Mouse (Mus musculus) left cerebral cortex, postnatal 4 days (tissue): Measurements from ENCODE around the gene Vps8. TPM values are rescaled to one million over a fixed set of nuclear protein-coding genes. Genes with fewer than 3 reads are reported as not detected.

Experiments
- DNase-seq: peaks from one replicate; pipeline ENCODE4 v3.0.0-alpha.2; 2022
- intact Hi-C: fragments of 180-260 bp; cut with DNase I; formaldehyde crosslinking; loops from one replicate; pipeline ENCODE4 v1.15.1; 2025
- total RNA-seq, 2 experiments: library from RNA; stranded (reverse); gene quantifications; 2 replicates each; pipeline ENCODE4 v1.2.3; 2021

The Vps8 gene
- total RNA-seq, 2 experiments from 2014 or later = 58.6 to 70.0 TPM

DNA sequence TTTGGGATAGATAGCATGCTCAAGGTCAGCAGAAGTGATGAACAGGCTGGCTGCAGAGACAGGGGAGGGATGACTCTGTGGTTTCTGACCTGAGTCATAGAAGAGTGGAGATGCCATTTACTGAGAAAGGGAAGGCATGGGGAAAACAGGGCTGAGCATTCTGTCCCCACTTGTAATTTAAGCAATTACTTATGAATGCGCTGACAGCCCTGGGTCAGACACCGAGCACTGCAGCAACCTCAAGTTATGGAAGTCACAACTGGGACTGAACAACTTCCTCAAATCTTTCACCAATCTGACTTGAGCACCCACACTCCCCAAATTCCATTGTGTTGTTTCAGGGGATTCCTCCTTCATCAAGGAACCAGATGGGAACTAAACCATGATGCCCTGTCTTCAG is 19.5 kb upstream of the Vps8 start:
- intact Hi-C loops = no loop called here
- no peak for DNase-seq

DNA sequence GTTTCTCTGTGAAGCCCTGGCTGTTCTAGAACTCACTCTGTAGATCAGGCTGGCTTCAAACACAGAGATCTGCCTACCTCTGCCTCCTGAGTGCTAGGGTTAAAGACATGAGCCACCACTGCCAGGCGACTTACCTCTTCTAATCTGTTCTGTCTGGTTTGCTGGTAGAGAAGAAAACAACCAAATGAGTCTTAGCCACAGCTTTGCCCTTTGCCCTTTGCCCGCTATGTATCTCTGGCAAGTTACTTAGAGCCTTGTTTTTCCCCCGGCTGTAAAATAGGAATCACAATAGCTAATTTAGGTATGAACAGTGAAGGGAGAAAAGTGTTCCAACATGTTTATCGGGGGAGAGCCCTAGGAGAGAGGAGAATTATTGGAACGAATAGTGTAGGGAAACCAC is 18.3 kb upstream of the Vps8 start:
- intact Hi-C loops = no loop called here
- no peak for DNase-seq

DNA sequence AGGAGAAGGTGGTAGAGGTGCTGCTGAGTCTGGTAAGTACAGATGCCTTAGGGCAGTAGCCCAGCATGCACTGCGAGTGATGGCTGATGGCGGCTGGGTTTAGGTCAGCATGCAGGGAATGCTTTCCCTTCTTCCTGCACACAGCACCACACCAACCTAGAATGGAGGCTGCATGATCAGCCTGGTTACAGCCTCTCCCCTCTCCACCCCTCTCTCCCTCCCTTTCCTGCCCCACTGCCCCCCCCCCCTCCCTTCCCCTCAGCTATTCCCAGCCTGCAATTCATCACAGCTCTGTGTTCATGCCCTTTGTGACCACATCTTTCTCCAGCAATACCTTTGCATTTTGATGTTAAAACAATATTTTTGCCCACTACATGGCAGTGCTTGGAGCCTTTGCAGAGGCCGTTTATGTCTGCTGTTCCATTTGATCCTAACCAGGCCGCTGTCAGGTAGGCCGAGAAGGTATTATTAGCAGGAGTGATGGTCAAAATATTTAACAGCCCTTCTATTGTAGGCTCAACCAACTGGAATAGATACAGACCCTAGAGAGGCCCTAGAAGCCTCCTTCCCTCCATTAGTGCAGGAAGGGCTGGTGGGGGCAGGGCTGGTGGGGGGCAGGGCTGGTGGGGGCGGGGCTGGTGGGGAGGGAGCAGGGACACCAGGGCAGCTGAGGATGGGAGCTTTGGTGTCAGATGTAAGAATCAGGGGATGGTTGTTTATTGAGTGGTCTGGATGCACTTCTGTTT is 17.5 kb upstream of the Vps8 start:
- intact Hi-C loops = no loop called here
- DNase-seq = no peak

DNA sequence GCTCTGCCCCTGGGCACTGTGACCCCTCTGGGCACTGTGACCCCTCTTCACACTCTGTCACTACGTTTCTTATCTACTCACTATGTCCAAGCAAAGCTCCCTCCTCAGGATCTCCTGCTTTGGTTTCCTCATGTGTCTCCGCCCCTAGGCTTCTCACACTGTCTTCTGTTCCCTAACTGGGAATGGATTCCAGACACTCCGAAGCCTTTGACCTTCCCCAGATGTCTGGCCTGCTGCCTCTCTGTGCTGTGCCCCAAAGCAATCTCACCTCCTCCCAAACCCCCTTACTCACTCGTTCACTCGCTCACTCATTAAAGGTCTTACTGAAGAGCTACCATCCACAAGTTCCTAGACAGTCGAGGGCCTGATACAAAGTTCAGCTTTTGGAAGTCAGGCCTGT is 16.8 kb upstream of the Vps8 start:
- intact Hi-C loops = no loop called here
- no peak for DNase-seq

DNA sequence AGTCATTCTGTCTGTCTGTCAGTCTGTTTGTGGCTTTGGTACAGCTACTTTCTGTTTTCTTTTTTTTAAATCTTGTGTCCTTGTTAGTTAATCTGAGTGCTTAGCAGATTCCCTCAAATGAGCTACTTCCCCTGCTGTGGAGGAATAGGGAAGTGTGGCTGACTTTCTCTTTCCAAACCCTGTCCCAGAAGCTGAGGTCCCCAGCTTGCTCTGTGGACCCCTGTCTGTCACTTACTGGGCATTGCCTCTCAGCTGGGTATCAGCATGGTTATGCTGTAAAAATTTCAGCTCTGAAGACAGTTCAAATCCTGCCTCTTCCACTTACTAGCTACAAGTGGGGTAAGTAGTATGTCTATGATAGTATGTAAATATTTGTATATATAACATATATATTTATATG is 11.1 kb upstream of the Vps8 start:
- DNase-seq = no peak
- intact Hi-C loops = loop anchor here (5.0 kb wide), 1 partner anchor 209 kb away; the partner anchor contains the start of gene Ephb3

DNA sequence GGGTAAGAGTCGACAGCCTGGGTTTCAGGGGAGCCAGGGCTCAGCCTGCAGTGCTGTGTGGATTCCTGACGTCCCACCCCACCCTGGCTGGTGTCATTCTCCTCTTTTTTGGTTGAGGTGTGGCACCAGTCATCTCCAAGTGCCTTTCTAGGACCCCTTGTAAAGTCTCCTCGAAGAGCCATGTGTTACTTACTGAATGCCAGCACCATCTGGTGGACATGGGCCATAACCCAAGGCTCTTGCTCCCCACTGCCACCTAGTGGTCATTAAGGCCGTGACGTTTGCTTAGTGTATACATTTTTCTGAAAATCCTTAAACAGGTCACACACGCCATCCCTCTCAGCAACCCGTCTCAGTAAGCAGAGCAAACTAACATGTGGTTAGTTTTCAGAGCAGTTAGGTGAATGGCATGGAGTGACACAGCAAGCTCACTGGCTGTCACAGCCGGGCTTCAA is 10.3 kb upstream of the Vps8 start:
- DNase-seq = peak; percentile 80
- intact Hi-C loops = loop anchor here (5.0 kb wide), 1 partner anchor 210 kb away; the partner anchor contains the start of gene Ephb3

DNA sequence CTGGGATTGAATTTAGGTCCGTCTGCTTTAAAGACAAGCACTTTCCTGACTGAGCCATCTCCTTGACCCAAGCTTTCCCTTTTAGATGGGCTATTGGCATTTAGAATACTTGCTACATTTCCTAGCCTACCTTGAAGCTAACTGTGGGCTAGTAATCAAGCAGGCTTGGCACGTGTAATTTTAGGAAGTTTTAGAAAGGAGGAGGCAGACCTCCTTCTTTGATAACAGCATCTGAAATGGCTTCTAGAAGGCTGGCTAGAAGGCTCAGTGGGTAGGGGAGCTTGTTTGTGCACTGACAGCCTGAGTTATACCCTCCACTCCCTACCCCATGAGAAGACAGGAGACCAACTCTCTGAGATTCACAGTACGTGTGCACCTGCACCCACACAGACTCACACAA is 9.1 kb upstream of the Vps8 start:
- intact Hi-C loops = loop anchor here (5.0 kb wide), 1 partner anchor 212 kb away; the partner anchor contains the start of gene Ephb3
- DNase-seq = no peak

DNA sequence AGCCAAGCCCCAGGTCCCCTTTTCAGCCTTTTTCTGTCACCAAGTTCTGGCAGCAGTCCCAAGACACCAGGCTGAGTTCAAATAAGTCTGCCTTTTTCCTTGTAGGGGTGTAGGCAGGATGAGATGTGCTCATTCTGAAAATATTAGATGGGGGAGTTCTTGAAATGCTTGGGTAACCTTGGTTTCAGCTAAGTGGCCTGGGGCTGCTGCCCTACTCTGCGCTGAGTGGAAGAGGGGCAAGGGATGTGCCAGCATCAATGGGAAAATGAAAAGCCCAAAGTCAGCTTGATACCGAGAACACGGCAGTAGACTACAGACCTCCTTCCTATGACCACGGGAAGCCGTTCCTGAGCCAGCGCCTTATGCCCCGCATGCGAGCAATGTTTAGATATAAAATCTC is 7.8 kb upstream of the Vps8 start:
- intact Hi-C loops = no loop called here

DNA sequence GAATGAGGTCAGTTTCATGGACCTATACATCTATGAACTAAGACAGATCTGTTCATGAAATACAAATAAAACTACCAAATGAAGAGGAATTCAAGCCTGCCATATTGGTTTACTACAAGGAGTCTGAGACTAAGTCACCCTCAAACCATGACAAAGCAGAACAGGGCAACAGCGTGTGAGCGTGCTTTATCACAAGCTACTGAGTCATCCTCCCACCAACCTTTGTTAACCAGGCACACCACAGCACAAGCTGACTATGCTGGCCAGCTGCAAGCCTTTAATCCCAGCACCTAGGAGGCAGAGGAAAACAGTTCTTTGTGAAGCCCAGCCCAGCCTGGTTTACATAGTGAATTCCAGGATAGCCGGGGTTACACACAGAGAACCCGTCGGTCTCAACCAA is 4.9 kb upstream of the Vps8 start:
- intact Hi-C loops = no loop called here
- no peak for DNase-seq

More for the DNA sequence above, 7.8 kb upstream of the Vps8 start:
- DNase-seq = no peak

DNA sequence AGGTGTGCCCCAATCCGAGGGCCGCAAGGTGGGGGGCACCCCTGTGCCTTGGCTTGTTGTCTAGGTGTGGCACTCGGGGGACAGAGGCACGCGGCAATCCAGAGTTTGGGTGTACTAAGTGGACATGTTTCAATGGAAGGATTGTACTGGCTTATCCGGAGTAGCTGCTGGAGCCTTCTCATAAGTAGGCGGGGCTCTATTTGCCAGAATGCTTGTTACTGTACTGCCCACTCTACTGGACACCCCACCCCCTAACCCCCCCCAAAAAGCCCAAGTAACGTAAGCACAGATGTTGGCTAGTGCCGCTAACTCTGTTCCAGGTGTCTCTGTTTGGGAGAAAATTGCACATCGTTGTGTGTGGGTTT is 610 bp downstream of the Vps8 start:
- no peak for DNase-seq
- intact Hi-C loops = no loop called here

DNA sequence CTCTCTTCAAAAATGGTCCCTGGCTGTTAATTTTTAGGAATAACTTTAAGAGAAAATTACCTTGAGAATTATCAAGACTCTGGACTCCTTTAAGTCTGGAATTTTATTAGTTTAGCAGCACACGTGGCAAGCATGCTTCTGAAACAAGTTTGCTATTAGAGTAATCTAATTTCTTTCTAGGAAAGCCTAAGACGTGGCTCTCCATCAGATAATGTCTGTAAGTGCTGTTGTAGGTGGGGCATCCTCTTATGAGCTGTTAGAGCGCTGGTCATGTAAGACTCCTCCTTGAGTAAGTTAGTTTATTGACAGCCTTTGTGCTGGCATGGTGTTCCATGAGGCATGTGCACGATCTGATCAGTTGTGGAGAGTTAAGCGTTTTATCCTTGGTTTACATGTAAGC is 5.2 kb downstream of the Vps8 start:
- intact Hi-C loops = no loop called here
- DNase-seq = no peak

DNA sequence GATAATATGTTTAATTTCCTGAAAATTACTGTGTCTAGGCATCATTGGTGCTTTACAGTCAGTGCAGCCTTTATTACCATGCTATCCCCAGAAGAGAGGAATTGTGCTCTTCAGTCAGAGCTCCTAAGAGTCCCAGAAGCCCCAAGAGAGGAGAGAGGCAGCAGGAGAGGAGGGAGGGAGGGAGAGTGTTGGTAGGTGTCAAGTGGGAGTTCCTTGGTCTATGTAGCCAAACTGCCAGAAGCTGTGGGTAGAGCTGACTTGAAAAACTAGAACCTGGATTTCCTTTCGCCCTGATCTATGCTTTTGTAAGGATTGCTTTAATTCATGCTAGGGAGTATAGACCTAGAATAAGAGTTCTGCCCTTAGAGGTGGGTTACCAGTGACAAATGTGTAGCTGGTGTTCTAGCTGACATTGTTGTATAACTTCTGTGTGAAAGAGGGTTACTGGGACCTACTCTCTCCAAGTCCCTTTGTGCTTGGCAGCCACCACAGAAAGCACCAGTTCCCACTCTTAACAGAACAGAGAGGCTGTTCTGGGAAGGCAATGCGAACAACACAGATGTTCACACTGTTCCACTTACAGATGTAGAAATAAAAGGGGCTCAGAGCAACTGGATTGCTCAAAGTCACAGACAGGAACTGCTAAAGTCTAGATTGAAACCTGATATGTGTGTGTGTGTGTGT is 7.6 kb downstream of the Vps8 start:
- DNase-seq = no peak
- intact Hi-C loops = no loop called here

DNA sequence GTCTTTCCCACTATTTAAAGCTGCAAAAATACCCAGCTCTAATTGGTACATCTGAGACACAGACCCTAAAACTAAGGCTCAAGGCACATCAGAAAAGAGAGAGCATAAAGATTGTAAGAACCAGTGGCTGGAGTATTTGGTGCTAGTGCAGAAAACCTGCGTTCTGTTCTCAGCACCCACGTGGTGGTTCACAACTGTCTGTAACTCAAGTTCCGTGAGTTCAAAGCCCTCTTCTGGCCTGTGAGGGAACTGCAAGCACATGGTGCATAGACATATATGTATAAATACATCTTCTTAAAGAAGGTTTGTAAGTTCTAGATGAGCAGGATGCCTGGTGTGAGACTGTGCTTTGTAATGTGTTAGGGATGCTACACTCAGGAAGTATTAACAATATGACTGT is 8.7 kb downstream of the Vps8 start:
- DNase-seq = no peak
- intact Hi-C loops = no loop called here

DNA sequence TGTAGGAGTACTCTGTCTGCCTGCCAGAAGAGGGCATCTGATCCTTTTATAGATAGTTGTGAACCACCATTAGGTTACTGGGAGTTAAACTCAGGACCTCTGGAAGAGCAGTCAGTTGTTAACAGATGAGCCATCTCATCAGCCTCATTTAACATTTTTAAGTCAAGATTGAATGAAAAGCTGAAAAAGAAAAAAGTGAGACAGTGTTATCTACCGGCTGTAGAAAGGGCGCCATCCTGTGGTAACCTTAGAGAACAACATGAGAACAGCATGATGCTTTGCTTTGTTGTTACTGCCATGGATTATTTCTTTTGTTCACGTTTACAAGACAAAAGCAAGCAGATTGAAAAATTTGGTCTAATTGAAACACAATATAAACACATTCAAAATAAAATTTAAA is 10.6 kb downstream of the Vps8 start:
- intact Hi-C loops = no loop called here
- DNase-seq = no peak

DNA sequence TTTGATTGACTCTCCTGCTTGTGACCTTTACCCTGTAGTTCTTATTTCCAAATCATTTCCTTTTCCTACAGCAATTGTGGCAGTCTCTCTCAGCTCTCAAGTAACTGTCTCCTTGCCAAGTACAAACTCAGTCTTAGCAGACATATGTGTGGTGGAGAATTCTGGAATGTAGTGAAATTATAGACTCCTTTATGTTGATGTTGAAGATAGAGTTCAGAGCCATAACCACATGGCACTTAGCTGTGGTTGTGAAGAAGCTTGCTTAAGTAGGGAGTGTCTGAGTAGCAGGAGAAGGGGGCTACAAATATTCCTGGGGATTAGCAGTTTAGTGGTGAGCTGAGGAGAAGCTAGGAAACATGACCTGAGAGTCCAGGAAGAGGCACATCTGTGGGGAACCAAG is 18.1 kb downstream of the Vps8 start:
- intact Hi-C loops = no loop called here
- DNase-seq = no peak

DNA sequence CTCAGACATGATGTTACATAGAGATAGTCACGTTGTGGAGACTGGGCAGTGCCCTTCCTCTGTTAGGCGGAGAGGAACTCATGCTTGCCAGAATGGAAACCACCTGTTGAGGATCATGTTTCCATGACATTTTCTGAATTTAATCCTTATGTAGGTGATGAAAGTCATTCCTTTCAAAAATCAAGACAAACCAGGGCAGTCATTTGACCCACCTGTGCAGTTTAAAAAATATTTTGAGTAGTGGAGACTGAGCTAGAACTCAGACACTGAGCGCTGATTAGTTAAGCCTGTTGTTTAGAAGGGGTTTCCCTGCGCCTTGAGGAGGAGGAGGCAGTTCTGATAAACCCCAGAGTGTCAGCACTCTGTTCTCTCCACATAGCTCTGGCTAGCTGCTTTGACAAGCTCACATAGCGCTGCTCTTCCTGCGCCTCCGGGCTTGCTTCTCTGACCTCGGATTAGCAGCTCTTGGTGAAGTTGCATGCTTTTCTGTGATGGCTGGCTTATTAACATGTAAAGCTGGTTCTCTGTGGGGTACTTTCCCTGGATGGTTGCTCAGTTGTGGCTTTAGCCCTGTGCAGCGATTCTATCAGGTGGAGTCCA is 22.2 kb downstream of the Vps8 start:
- intact Hi-C loops = no loop called here
- no peak for DNase-seq

DNA sequence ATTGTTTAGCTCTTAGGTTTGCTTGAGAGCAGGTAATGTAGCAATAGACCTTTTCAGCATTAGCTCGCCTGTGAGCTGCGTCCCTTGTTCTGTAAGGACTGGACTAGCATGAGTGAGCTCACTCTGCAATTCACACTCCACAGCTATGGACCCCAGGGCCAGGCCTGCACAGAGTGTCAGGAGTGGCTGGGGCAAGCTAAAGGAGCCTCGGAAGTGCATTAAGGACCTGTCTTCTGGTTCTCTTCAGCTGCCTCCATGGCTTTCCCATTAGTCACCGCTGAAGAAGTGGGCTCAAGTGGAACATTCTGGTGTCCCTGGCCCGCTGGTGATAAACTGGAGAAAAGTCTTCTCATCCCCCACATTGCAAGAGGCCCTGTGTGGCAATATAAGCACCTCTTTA is 24.5 kb downstream of the Vps8 start:
- intact Hi-C loops = no loop called here
- no peak for DNase-seq

DNA sequence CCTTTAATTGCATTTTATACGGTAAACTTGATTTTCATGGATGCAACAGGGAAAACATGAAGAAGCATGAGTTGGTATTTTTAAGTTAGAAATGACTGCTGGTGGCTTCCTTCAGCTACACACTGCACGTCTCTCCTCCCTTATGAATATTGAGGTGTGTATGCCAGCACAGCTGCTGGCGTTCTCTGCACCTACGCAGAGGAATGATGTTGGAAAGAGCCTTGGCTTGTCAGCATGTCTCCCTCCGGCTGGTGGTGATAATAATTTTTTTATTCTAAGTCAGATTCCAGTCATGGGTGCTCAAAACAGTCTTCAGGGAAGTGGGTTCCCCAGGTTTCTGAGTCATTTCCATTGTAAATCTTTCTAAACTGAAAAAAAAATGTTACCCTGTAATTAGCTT is 25.5 kb downstream of the Vps8 start:
- no peak for DNase-seq
- intact Hi-C loops = no loop called here

DNA sequence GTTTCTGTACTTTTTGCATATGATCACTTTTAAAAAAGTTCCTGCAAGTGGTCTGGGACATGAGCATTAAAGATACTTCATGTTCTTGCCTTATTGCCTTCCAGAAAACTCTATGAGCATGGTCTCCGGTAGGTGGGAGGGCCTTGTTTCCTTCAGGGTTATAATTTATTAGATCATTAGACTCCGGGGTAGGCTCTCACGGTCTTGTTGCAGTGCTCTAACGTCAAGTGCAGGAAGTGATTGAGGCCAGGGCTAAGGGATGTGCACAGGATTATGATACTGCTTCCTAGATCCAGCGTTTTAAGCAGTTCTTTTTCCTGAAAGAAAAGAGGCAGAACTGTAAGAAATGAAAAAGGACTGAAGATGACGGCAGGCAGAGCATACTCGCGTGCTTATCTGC is 27.0 kb downstream of the Vps8 start:
- DNase-seq = no peak

DNA sequence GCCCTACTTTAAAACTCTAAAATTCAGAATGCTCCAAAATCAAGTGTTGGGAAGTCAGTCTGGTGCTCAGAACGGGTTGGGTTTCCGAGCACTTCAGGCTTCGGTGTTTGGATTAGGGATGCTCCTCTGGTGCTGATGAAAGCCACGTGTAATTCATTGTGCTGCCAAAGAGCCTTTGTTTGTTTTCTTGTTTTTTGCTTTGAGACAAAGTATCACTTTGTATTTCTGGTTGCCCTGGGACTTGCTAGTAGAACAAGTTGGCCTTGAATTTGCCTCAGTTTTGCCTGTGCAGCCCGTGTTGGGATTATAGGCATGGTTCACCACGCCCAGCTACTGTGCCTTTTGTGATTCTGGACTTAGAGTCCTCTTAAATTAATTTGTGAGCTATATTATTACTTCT is 29.7 kb downstream of the Vps8 start:
- intact Hi-C loops = no loop called here
- no peak for DNase-seq

More for the DNA sequence above, 27.0 kb downstream of the Vps8 start:
- intact Hi-C loops = no loop called here

DNA sequence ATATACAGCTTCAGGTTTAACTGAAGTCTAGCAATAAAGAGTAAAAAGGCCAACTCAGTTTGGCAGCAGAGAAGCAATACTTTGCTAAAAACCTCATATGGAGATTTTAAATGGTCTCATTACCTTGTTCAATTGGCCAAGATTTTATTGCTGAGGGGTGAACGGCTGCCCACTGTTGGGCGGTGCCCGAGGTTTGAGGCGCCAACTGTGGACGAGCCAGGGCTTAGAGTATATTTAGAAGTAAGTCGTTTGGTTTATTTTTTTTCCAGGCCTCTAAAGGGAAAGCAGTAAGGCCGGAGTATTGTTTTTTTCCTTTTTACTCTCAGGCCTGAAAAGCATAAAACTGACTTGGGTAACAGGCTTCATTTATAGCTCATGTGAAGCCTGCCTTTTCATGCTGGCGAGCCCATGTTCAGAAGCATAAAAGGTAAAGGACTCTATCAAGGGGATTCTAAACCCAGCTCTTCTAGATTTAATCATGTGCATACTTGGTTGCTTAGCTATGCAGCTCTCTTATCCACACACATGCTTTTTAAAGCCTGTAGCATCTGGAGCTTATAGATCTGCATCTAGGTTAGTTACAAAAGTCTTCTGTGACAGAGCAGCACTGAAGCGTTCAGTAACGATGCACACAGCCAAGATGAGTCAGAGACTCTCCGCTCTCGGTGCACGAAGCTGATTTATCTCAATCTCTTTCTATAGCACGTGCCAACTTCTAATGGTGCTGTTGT is 34.9 kb downstream of the Vps8 start:
- intact Hi-C loops = no loop called here
- no peak for DNase-seq
